Mouse (Mus musculus) embryonic facial prominence, embryonic 13.5 days (tissue): ENCODE measurements at regions not wholly inside any gene's neighbourhood (a gene's known extent, or its start where the extent isn't known, plus 50 kb on each side); places are given as distances from the start of the nearest gene placed in this dataset.

Source experiments
- ATAC-seq: fragments of 200-750 bp; cut with Nextera tagmentation; 2 replicates; pipeline ENCODE4 v1.8.0; 2017; ENCODE audit warnings: low read depth; ENCODE audit not compliant: insufficient number of reproducible peaks, insufficient read depth, low FRiP score, low TSS enrichment
- H3K27ac ChIP-seq: fragments of 300-500 bp; sonication (generic); 2 replicates; pipeline ENCODE4 v1.5.1; 2015; ENCODE audit warnings: moderate library complexity, mild to moderate bottlenecking, inconsistent platforms
- H3K27me3 ChIP-seq: fragments of 300-500 bp; sonication (generic); 2 replicates; pipeline ENCODE4 v1.6.1; 2015; ENCODE audit warnings: mild to moderate bottlenecking, inconsistent platforms
- H3K36me3 ChIP-seq: fragments of 300-500 bp; sonication (generic); 2 replicates; pipeline ENCODE4 v1.6.1; 2015; ENCODE audit warnings: mild to moderate bottlenecking, inconsistent platforms
- H3K4me1 ChIP-seq: fragments of 300-500 bp; sonication (generic); 2 replicates; pipeline ENCODE4 v1.6.1; 2015; ENCODE audit warnings: inconsistent platforms
- H3K4me2 ChIP-seq: fragments of 300-500 bp; sonication (generic); 2 replicates; pipeline ENCODE4 v1.6.1; 2015; ENCODE audit warnings: moderate library complexity, mild to moderate bottlenecking, inconsistent platforms
- H3K4me3 ChIP-seq: fragments of 300-500 bp; sonication (generic); 2 replicates; pipeline ENCODE4 v1.5.1; 2015; ENCODE audit warnings: mild to moderate bottlenecking, inconsistent platforms
- H3K9ac ChIP-seq: fragments of 300-500 bp; sonication (generic); 2 replicates; pipeline ENCODE4 v1.6.1; 2015; ENCODE audit warnings: mild to moderate bottlenecking, inconsistent platforms
- H3K9me3 ChIP-seq: fragments of 300-500 bp; sonication (generic); 2 replicates; pipeline ENCODE4 v1.6.1; 2016; ENCODE audit warnings: inconsistent platforms
- WGBS: fragments of 180-500 bp; shearing (Covaris S2); methylation state at CpG from one replicate; pipeline ENCODE4 v1.1.7; 2015; ENCODE audit warnings: mixed read lengths; 5-methylcytosine and 5-hydroxymethylcytosine counted together

- WGBS: 28% methylated on average over 5 of the region's 5 CpGs
- Histone ChIP-seq H3K4me2 (no peak overlapping the region), H3K9ac (no peak overlapping the region), H3K9me3 (no peaks in the 10 kb centered on the region), H3K4me1 (0 out of 2 replicates have a peak, but pooled peaks cover 13% of the 10 kb centered on the region), H3K36me3 (no peaks in the 10 kb centered on the region), H3K27ac (no peak overlapping the region), H3K27me3 (peaks cover 8% of the 10 kb centered on the region), H3K4me3 (no peak overlapping the region)
- no peak for ATAC-seq
These were observed 235.2 kb upstream of the Hnrnpa3 start for GRCm38 (mm10) chr2:75423872-75424271.

- no peaks in the 10 kb centered on the region for H3K9me3 ChIP-seq
- WGBS: 33% methylated on average over 7 of the region's 7 CpGs
- H3K27ac ChIP-seq: no peak overlapping the region
- H3K4me2 ChIP-seq: no peak overlapping the region
- 0 out of 2 replicates have a peak, but pooled peaks cover 13% of the 10 kb centered on the region for H3K4me1 ChIP-seq
- peaks cover 8% of the 10 kb centered on the region for H3K27me3 ChIP-seq
- ATAC-seq: no peak
- H3K36me3 ChIP-seq: no peaks in the 10 kb centered on the region
- H3K4me3 ChIP-seq: no peak overlapping the region
- H3K9ac ChIP-seq: no peak overlapping the region
These were observed 234.7 kb upstream of the Hnrnpa3 start for GRCm38 (mm10) chr2:75424363-75424762.

- peaks cover 8% of the 10 kb centered on the region for H3K27me3 ChIP-seq
- 71% methylated on average over 14 of the region's 14 CpGs for WGBS
- H3K4me3 ChIP-seq: no peak overlapping the region
- no peak overlapping the region for H3K4me2 ChIP-seq
- H3K27ac ChIP-seq: no peak overlapping the region
- 0 out of 2 replicates have a peak, but pooled peaks cover 13% of the 10 kb centered on the region for H3K4me1 ChIP-seq
- H3K9me3 ChIP-seq: no peaks in the 10 kb centered on the region
- H3K36me3 ChIP-seq: no peaks in the 10 kb centered on the region
- no peak for ATAC-seq
- no peak overlapping the region for H3K9ac ChIP-seq
These were observed 234.2 kb upstream of the Hnrnpa3 start for GRCm38 (mm10) chr2:75424911-75425310.

GRCm38 (mm10) chr2:75425384-75425783, 233.7 kb upstream of the Hnrnpa3 start:
- no peak overlapping the region for H3K27ac ChIP-seq

GRCm38 (mm10) chr2:75425791-75426190, 233.3 kb upstream of the Hnrnpa3 start:
- H3K9me3 ChIP-seq: no peaks in the 10 kb centered on the region
- 33% methylated on average over 9 of the region's 9 CpGs for WGBS
- 0 out of 2 replicates have a peak, but pooled peaks cover 13% of the 10 kb centered on the region for H3K4me1 ChIP-seq
- H3K27ac ChIP-seq: no peak overlapping the region
- no peak overlapping the region for H3K4me3 ChIP-seq
- no peak overlapping the region for H3K4me2 ChIP-seq
- H3K27me3 ChIP-seq: peaks cover 8% of the 10 kb centered on the region
- no peak overlapping the region for H3K9ac ChIP-seq
- ATAC-seq: no peak
- no peaks in the 10 kb centered on the region for H3K36me3 ChIP-seq

More at GRCm38 (mm10) chr2:75425384-75425783, 233.7 kb upstream of the Hnrnpa3 start:
- Histone ChIP-seq H3K9ac (no peak overlapping the region), H3K9me3 (no peaks in the 10 kb centered on the region), H3K4me3 (no peak overlapping the region), H3K36me3 (no peaks in the 10 kb centered on the region), H3K4me1 (0 out of 2 replicates have a peak, but pooled peaks cover 13% of the 10 kb centered on the region), H3K27me3 (peaks cover 8% of the 10 kb centered on the region), H3K4me2 (no peak overlapping the region)
- 33% methylated on average over 7 of the region's 7 CpGs for WGBS
- ATAC-seq: no peak

- peaks cover 8% of the 10 kb centered on the region for H3K27me3 ChIP-seq
- no peak overlapping the region for H3K9ac ChIP-seq
- 96% methylated on average over 4 of the region's 4 CpGs for WGBS
These were observed 231.1 kb upstream of the Hnrnpa3 start for GRCm38 (mm10) chr2:75427936-75428458.

GRCm38 (mm10) chr2:75430161-75430940, 228.7 kb upstream of the Hnrnpa3 start:
- 77% methylated on average over 4 of the region's 4 CpGs for WGBS
- Histone ChIP-seq H3K9ac (no peak overlapping the region), H3K27me3 (no peaks in the 10 kb centered on the region), H3K4me2 (no peak overlapping the region), H3K4me3 (no peak overlapping the region), H3K9me3 (no peaks in the 10 kb centered on the region), H3K36me3 (no peaks in the 10 kb centered on the region), H3K4me1 (no peaks in the 10 kb centered on the region), H3K27ac (no peak overlapping the region)
- ATAC-seq: no peak

More at GRCm38 (mm10) chr2:75427936-75428458, 231.1 kb upstream of the Hnrnpa3 start:
- Histone ChIP-seq H3K4me2 (no peak overlapping the region), H3K27ac (no peak overlapping the region), H3K36me3 (no peaks in the 10 kb centered on the region), H3K4me1 (0 out of 2 replicates have a peak, but pooled peaks cover 9% of the 10 kb centered on the region), H3K9me3 (no peaks in the 10 kb centered on the region), H3K4me3 (no peak overlapping the region)
- no peak for ATAC-seq

- no peak overlapping the region for H3K9ac ChIP-seq
- no peak for ATAC-seq
- H3K9me3 ChIP-seq: no peaks in the 10 kb centered on the region
- no peaks in the 10 kb centered on the region for H3K27me3 ChIP-seq
- no peak overlapping the region for H3K27ac ChIP-seq
- H3K4me3 ChIP-seq: no peak overlapping the region
- H3K36me3 ChIP-seq: no peaks in the 10 kb centered on the region
- no peaks in the 10 kb centered on the region for H3K4me1 ChIP-seq
- 85% methylated on average over 6 of the region's 6 CpGs for WGBS
- H3K4me2 ChIP-seq: no peak overlapping the region
These were observed 227.1 kb upstream of the Hnrnpa3 start for GRCm38 (mm10) chr2:75431981-75432380.

- no peak overlapping the region for H3K9ac ChIP-seq
- ATAC-seq: no peak
- 92% methylated on average over 17 of the region's 17 CpGs for WGBS
These were observed 224.5 kb upstream of the Hnrnpa3 start for GRCm38 (mm10) chr2:75434521-75434920.

GRCm38 (mm10) chr2:75439522-75440230, 219.4 kb upstream of the Hnrnpa3 start:
- no peak for ATAC-seq
- H3K27ac ChIP-seq: no peak overlapping the region

More at GRCm38 (mm10) chr2:75434521-75434920, 224.5 kb upstream of the Hnrnpa3 start:
- no peaks in the 10 kb centered on the region for H3K36me3 ChIP-seq
- H3K27ac ChIP-seq: no peak overlapping the region
- no peaks in the 10 kb centered on the region for H3K27me3 ChIP-seq
- no peaks in the 10 kb centered on the region for H3K4me1 ChIP-seq
- H3K4me2 ChIP-seq: no peak overlapping the region
- no peaks in the 10 kb centered on the region for H3K9me3 ChIP-seq
- H3K4me3 ChIP-seq: no peak overlapping the region

GRCm38 (mm10) chr2:75442632-75443031, 216.4 kb upstream of the Hnrnpa3 start:
- H3K9me3 ChIP-seq: no peaks in the 10 kb centered on the region
- H3K27me3 ChIP-seq: peaks cover 4% of the 10 kb centered on the region; the same call in 1 of the 2 replicates
- WGBS: 45% methylated on average over 1 of the region's 1 CpGs
- H3K4me2 ChIP-seq: no peak overlapping the region
- no peak overlapping the region for H3K9ac ChIP-seq
- no peaks in the 10 kb centered on the region for H3K4me1 ChIP-seq
- no peak overlapping the region for H3K4me3 ChIP-seq
- ATAC-seq: no peak
- no peak overlapping the region for H3K27ac ChIP-seq
- no peaks in the 10 kb centered on the region for H3K36me3 ChIP-seq

More at GRCm38 (mm10) chr2:75439522-75440230, 219.4 kb upstream of the Hnrnpa3 start:
- Histone ChIP-seq H3K4me1 (no peaks in the 10 kb centered on the region), H3K9ac (no peak overlapping the region), H3K9me3 (no peaks in the 10 kb centered on the region), H3K4me2 (no peak overlapping the region), H3K4me3 (no peak overlapping the region), H3K36me3 (no peaks in the 10 kb centered on the region), H3K27me3 (no peaks in the 10 kb centered on the region)
- WGBS: 79% methylated on average over 10 of the region's 10 CpGs
